Mouse (Mus musculus) forebrain, embryonic 15.5 days (tissue): ENCODE measurements around the gene Ckm. TPM values are rescaled to one million over a fixed set of nuclear protein-coding genes. Genes with fewer than 3 reads are reported as not detected.

ENCODE experiments used
- microRNA counts: library from miRNA; unstranded; fragments of <30 nt; microRNA quantifications from one replicate; lab custom pipeline; 2016
- microRNA-seq: library from miRNA; unstranded; fragments of <30 nt; microRNA quantifications from one replicate; pipeline ENCODE4, GENCODE M21; 2016
- polyA plus RNA-seq: library from polyadenylated mRNA; unstranded; fragments of >200 nt; fragmentation: Nextera tagmentation; extraction: Ambion mirVana; gene quantifications from 2 replicates; pipeline ENCODE4 v1.2.1, GENCODE M21; 2015

The Ckm gene
- polyA plus RNA-seq, 1 experiment from 2014 or later, result 0.31 TPM

MicroRNAs encoded within 50 kb of the gene (microRNA counts, 519-probe panel; counts per million panel counts)
- not detected for microRNA mmu-miR-343 (lab: Ali Mortazavi, UCI)

Small RNAs within 50 kb of the gene (microRNA-seq; reads per million reads assigned to microRNA genes)
- not detected for gene Mir343

Other genes with a start within 250 kb of the Ckm start
- 18.1 and 20.0 TPM in 2 replicates for gene Gipr, start 238.6 kb upstream of the Ckm start, polyA plus RNA-seq
- 8.2 and 12.5 TPM in 2 replicates for gene Eml2, start 228.4 kb upstream of the Ckm start, polyA plus RNA-seq
- 2.2 and 2.4 TPM in 2 replicates for gene Gpr4, start 192.2 kb upstream of the Ckm start, polyA plus RNA-seq
- gene Opa3, start 176.4 kb upstream of the Ckm start, polyA plus RNA-seq, result 40.6 and 44.5 TPM in 2 replicates
- gene Vasp, start 133.0 kb upstream of the Ckm start, polyA plus RNA-seq, result 37.6 and 39.5 TPM in 2 replicates
- gene Ppm1n, start 124.7 kb upstream of the Ckm start, polyA plus RNA-seq, result 0.19 and 0.31 TPM in 2 replicates
- 123 and 127 TPM in 2 replicates for gene Rtn2, start 122.2 kb upstream of the Ckm start, polyA plus RNA-seq
- gene Fosb, start 94.7 kb upstream of the Ckm start, polyA plus RNA-seq, result 0.11 TPM in 2 replicates
- 94.6 and 95.4 TPM in 2 replicates for gene Ercc1, start 60.0 kb upstream of the Ckm start, polyA plus RNA-seq
- gene Cd3eap, start 45.3 kb upstream of the Ckm start, polyA plus RNA-seq, result 23.9 and 24.0 TPM in 2 replicates
- gene Ppp1r13l, start 45.0 kb upstream of the Ckm start, polyA plus RNA-seq, result 2.6 and 2.7 TPM in 2 replicates
- 22.8 and 24.2 TPM in 2 replicates for gene Ercc2, start 22.8 kb upstream of the Ckm start, polyA plus RNA-seq
- 2.2 and 2.3 TPM in 2 replicates for gene Klc3, start 672 bp upstream of the Ckm start, polyA plus RNA-seq
- 18.3 and 18.8 TPM in 2 replicates for gene Mark4, start 54.0 kb downstream of the Ckm start, polyA plus RNA-seq
- 0.17 and 0.29 TPM in 2 replicates for gene Exoc3l2, start 58.6 kb downstream of the Ckm start, polyA plus RNA-seq
- gene Bloc1s3, start 103.6 kb downstream of the Ckm start, polyA plus RNA-seq, result 4.9 and 5.4 TPM in 2 replicates
- gene Trappc6a, start 103.6 kb downstream of the Ckm start, polyA plus RNA-seq, result 35.3 and 43.0 TPM in 2 replicates
- gene Nkpd1, start 113.1 kb downstream of the Ckm start, polyA plus RNA-seq, result 0.66 and 0.75 TPM in 2 replicates
- gene Ppp1r37, start 158.3 kb downstream of the Ckm start, polyA plus RNA-seq, result 37.8 and 40.5 TPM in 2 replicates
- gene Zfp296, start 172.5 kb downstream of the Ckm start, polyA plus RNA-seq, result 0.19 and 0.57 TPM in 2 replicates
- gene Gemin7, start 172.8 kb downstream of the Ckm start, polyA plus RNA-seq, result 124 and 127 TPM in 2 replicates
- 61.3 and 64.9 TPM in 2 replicates for gene Clasrp, start 199.7 kb downstream of the Ckm start, polyA plus RNA-seq
- gene Relb, start 224.7 kb downstream of the Ckm start, polyA plus RNA-seq, result 2.6 and 2.7 TPM in 2 replicates